Mouse (Mus musculus) splenic B cell, adult 2 months (primary cell): ENCODE results near the gene Best1.
A peak's percentile ranks its signal among the peaks of the same experiment; 100 is the strongest.
"Not testable (repeated sequence)": the region's sequence is repeated elsewhere in the genome, so short reads cannot be mapped to it uniquely, and the experiment has no call there.

Source experiments
- DNase-seq: peaks from one replicate; pipeline ENCODE4 v3.0.0-alpha.2; 2011; ENCODE audit warnings: low read depth, low spot score
- H3K27me3 ChIP-seq: 2 replicates; pipeline ENCODE4 v1.6.1; 2012; ENCODE audit warnings: mild to moderate bottlenecking, low read length, moderate library complexity, mixed read lengths; ENCODE audit not compliant: control insufficient read depth, poor library complexity, insufficient read depth, severe bottlenecking
- H3K36me3 ChIP-seq: 2 replicates; pipeline ENCODE4 v1.6.1; 2012; ENCODE audit warnings: mild to moderate bottlenecking, low read length, moderate library complexity, mixed read lengths; ENCODE audit not compliant: control insufficient read depth, poor library complexity, insufficient read depth, severe bottlenecking

The Best1 gene

DNA sequence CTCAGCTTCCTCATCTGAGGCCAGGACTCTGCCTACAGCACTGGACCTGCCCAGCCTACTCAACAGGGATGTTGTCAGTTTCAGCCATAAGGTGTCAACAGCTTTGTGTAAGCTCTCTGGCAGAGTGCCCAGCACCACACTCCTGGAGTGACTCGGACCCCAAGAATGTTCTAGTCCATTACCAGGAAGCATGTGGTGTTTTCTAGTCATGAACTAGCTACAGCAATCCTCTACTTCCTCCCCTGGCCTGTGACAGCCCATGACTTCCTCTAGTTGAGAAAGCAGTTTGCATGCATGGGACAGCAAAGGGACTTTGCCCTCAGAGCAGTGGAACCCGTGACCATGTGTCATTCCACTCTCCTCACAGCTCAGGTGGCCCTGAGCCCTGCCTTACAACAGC lies 26.6 kb downstream of the Best1 start:
- not testable (repeated sequence) for H3K36me3 ChIP-seq, H3K27me3 ChIP-seq
- DNase-seq = peak; percentile 83

DNA sequence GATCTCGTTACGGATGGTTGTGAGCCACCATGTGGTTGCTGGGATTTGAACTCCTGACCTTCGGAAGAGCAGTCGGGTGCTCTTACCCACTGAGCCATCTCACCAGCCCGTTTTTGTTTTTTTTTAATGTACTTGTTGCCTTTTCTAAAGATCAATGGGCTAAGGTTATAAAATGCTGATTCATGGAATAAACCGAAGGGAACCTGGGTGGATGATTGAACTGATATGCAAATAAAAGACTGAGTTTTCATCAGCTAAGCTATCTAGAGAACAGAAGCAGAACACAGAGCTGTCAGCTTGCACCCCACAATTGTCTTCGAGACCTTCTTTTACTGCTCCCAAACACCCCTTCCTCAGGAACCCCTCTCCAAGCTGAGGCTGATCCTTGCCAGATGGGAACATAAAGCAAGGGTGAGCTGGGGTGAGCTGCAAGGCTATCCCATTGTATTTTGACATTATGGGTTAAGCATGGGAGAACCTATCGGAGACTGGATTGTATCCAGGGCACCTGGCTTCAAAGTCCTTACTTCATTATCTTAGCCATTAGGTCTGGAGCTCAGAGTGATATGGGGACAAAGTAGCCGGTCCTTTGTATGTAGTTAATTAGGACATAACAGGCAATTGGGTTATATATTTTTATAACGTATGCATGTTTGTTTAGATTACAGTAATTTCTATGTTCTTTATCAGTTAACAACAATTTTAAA lies 33.2 kb downstream of the Best1 start:
- no peak for DNase-seq
- no peaks in the 10 kb centered on the region for H3K36me3 ChIP-seq
- H3K27me3 ChIP-seq = no peaks in the 10 kb centered on the region

DNA sequence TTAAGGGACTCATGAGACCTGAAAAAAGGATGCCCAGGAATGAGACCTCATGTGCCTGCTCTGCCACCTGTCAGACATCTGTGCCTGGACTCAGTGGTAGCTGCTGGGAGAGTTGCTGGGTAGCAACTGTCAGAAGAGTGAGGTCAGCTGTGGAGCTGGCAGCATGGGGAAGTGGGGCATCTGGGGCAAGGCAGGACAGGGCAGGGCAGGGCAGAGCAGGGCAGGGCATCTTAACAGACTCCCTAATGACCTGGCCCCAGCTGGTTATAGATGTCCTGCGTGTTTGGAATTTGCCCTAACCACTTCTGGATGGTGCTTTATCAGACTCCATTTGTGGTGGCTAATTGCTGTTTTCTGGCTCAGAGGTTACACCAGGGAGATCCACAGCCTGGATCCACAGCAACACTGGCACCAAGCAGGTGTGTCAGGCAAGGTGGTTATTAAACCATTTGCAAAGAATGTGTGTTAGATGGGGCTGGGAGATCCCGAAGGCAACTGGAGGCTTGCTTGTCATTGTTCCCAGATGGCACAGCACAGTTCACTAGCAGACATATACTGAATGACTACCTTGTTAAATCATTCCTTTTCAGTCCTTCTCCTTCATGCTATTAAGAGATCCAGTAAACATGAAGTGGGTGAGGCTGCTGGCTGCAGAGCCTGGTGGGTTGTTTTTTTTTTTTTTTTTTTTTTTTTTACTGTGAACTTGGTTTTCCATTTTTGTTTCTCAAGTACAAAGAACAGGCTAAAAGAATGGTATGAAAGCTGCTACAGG lies 35.2 kb downstream of the Best1 start:
- Histone ChIP-seq H3K36me3 (no peaks in the 10 kb centered on the region), H3K27me3 (no peaks in the 10 kb centered on the region)
- no peak for DNase-seq

DNA sequence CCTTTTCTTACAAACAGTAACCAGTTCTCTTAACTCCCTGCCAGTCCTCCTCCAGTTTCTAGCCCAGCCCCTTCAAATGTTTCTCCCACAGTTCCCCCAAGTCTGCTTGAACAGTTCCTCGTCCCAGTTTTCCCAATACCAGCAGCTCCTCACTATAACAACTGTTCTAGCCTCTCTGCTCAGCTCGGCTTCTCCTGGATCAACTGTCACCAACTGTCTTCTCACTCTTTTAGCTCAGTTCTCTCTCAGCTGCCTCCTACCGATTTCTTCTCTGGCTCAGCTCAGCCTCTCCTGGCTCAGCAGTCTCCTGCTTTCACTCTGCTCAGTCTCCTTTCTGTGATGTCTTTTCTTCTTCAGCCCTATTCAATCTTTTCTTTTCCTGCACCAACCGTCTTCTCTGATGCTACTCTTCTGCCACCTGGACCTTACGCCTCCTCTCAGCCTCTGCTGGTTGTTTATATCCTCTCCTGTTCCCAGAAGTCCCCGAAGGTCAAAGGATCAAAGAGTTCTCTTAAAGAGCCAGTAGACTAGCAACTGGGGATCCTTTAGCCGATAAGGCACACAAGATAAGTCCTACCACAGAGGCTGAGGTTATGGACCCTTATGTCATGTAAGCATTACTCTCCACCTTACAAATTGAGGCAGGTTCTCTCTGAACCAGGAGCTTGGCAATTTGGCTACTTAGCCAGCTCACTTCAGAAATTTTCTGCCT lies 37.1 kb downstream of the Best1 start:
- no peak for DNase-seq
- Histone ChIP-seq H3K36me3 (no peaks in the 10 kb centered on the region), H3K27me3 (no peaks in the 10 kb centered on the region)

DNA sequence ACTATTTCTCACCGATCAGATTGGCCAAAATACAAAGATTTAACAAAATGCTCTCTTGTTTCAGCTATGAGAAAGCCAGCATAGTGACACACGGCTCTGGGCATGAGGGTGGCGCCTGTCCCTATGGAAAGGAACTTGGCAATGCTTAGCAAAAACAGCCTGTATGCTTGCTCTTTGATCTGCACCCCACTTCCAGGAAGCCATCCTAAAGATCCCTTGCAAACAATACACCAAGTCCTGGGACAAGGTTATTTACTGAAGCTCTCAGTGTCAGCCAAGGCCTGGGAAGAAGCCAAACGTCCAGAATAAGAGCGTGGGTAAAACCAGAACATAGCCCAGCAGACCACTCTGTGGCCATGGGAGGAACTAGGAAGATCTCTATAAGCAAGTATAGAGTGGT lies 40.7 kb downstream of the Best1 start:
- Histone ChIP-seq H3K27me3 (no peaks in the 10 kb centered on the region), H3K36me3 (no peaks in the 10 kb centered on the region)
- DNase-seq = no peak

DNA sequence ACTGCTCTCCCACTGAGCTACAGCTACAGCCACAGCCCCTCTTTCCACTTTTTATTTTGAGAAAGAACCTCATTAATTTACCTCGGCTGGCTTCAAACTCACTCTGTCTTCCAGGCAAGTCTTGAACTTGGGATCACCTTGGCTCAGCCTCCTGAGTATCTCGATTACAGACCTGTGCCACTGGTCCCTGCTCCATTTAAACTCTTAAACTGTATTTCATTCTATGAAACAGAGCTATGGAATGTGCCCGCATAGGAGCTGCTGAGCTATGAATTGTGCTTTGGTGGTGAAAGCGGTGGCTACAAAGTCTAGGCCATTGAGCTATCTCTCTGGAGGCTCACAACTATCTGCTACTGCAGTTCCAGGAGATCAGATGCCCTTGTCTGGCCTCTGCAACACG lies 43.5 kb downstream of the Best1 start:
- no peak for DNase-seq
- Histone ChIP-seq H3K27me3 (no peaks in the 10 kb centered on the region), H3K36me3 (no peaks in the 10 kb centered on the region)

DNA sequence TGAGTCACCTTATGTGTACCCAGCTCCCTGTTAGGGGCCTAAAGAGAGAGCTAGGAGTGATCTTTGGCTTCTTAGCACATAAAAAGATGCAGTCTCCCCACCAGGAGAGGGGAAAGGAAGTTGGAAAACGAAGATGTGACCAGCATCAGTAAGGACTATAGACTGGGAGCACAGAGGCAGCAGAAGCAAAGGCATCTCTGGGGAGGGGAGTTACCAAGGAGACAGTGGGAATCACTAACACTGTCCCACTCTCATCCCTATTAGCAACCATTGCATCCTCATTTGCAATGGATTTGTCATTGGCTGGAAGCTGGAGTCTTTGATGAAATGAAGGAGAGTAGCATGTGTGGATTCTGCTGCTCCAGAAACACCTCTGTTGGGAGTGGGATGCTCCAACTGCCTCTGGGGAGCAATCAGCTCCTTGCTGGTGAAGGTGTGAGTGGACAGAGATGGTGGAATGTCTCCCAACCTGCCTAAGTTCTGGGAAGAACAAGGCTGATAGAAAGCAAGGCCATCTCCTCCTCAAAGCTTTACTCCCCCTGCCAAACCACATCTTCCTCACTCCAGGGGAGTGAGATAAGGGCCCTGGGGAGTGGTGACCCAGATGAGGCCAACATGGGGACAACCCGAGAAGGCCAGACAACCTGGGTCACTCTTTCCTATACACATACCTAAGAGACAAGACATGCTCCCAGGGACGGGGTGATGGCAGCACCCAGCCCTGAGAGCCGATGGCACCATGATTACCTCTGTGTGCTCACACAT lies 44.6 kb downstream of the Best1 start:
- H3K36me3 ChIP-seq = no peaks in the 10 kb centered on the region
- no peak for DNase-seq
- H3K27me3 ChIP-seq = no peaks in the 10 kb centered on the region

DNA sequence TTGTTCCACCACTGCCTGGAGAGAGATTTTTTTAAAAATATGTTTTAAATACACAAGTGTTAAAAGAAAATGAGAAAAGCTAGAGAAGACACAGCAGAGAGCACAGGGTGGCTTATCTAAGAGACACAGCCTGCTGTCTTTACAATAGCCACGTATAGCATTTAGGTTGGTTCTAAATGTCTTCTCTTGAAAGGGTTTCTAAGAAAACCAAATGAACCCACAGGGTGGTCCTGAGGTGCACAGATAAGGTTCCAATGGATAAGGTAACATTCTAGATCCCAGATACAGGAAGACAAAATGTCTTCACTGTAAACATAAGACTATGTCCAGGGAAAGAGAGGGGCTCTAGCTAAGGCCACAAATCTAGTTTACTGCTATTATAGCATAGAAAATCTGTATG lies 46.0 kb downstream of the Best1 start:
- Histone ChIP-seq H3K36me3 (no peaks in the 10 kb centered on the region), H3K27me3 (no peaks in the 10 kb centered on the region)
- no peak for DNase-seq

DNA sequence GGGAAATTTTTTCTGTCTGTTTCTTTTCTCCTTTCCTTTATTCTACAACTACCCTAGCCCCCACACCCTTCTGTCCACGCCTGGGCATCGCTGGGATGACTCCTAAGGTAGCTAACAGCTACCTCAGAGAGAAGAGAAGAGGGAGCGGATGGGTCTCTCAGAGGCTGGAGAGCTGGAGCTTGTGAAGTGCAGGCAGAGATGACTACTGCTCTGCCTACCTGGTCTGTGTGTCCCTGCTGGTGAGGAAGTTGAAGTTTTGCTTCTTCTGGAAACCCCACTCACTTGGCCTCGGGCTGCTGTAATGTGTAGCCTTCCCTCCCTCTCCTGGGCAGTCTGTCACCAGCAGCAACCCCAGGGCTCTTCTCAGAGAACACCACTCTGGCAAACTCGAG lies 46.6 kb downstream of the Best1 start:
- no peaks in the 10 kb centered on the region for H3K27me3 ChIP-seq
- peak; percentile 61 for DNase-seq
- no peaks in the 10 kb centered on the region for H3K36me3 ChIP-seq

DNA sequence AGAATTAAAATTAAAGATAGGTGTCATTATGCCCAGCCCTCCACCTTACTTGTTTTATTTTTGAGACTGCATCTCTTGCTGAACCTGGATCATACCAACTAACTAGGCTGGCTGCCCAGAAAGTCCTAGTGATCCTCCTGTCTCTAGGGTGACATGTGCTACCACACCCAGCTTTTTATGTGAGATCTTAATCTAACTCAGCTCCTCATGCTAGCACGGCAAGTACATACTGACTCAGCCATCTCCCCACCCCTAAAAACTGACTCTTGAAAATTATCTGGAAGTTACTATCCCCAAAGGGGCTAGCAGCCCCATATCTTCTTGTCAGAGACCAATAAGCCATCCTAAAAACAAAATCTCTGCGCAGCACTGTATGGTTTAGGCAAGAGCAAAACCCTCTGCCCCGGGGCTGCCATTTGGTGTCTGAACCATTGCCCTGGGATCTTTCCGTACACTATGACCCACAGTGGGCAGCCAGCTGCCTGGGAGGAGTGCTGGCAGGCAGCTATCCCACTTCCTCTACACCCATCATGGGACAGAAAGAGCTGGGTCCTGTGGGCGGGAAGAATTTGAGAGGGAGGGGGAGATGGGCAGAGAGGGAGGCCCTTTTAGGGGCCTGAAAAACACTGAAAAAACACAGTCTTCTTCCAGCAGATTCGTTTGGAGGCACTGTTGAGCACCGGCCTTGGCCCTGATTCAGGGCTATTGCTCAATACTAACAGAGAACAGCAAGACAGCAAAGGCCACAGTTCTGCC lies 47.2 kb downstream of the Best1 start:
- no peaks in the 10 kb centered on the region for H3K27me3 ChIP-seq
- H3K36me3 ChIP-seq = no peaks in the 10 kb centered on the region
- no peak for DNase-seq

DNA sequence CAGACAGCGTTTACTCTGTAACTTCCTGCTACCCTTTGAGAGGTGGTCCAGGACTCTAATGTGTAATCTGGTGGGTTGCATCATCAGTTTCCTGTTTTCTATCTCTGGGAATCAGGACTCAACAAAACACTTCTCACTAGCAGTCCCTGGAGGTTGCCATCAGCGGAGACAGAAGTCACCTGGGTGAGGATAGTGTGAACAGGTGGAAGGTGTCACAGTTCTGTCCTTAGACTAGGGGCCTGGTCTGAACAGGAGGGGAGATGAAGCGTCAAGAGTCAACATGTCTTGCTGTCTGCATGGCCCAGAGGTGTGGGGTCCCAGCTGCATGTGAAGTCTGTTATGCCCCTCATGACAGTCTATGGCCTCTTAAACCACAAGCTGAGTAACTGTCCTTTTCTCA lies 48.5 kb downstream of the Best1 start:
- Histone ChIP-seq H3K27me3 (no peaks in the 10 kb centered on the region), H3K36me3 (no peaks in the 10 kb centered on the region)
- DNase-seq = peak; percentile 17

DNA sequence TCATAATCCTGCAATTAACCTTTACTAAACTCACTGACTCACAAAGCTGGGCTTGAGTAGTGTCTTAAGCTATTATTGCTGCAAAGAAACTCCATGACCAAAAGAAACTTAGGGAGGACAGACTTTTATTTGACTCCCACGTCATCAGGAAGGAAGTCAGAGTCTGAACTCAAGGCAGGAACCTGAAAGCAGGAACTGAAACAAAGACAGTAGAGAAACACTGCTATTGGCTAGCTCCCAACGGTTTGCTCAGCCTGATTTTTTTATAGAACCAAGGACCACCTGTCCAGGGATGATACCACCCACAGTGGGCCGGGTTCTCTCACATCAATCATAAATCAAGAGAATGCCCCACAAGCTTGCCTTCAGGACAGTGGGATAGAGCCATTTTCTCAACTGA lies 49.0 kb downstream of the Best1 start:
- peak; percentile 71 for DNase-seq
- no peaks in the 10 kb centered on the region for H3K27me3 ChIP-seq
- no peaks in the 10 kb centered on the region for H3K36me3 ChIP-seq

DNA sequence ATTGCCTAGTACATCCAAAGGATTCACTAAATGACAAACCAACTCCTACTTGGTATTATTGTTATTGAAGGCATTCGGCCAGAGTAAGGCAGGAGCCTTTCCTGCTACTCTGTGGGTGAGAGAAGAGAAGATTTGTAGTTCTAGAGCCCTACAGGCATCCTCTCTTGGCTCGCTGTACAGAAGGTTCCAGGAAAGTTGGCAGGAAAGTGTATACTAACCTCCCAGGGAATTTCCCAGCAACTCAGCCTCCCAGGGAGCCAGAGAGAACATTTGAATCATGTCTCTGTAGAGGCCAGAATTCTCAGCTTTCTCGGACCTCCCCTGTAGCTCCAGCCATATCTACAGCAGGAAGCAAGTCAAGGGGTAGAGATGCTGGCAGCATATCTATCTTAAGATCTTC lies 54.4 kb downstream of the Best1 start:
- no peaks in the 10 kb centered on the region for H3K36me3 ChIP-seq
- DNase-seq = no peak
- H3K27me3 ChIP-seq = no peaks in the 10 kb centered on the region
